Mouse (Mus musculus): ENCODE data around the gene Wtap.
"Not testable (repeated sequence)": the region's sequence is repeated elsewhere in the genome, so short reads cannot be mapped to it uniquely, and the experiment has no call there.

- TF ChIP-seq CTCF (IDR thresholded peaks at IDR 0.05; ENCODE audit: borderline replicate concordance, insufficient read depth, low read length); POLR2A (IDR thresholded peaks at IDR 0.05; ENCODE audit: low read depth, low read length): not testable (repeated sequence)
Observed at GRCm38 (mm10) chr17:12959377-12959776, 34.6 kb downstream of the Wtap start.

All from embryonic fibroblast, embryonic 13.5 days (primary cell).